Mouse (Mus musculus) lung, postnatal 0 days (tissue): ENCODE results near the gene Bicdl1.

Experiments used
- CTCF ChIP-seq: IDR thresholded peaks from 2 replicates; pipeline ENCODE4 v1.5.1; 2016; ENCODE audit warnings: antibody characterized with exemption, mild to moderate bottlenecking
- EP300 ChIP-seq: IDR thresholded peaks from 2 replicates; pipeline ENCODE4 v1.6.1; 2016; ENCODE audit warnings: antibody characterized with exemption, mild to moderate bottlenecking, control low read depth

DNA sequence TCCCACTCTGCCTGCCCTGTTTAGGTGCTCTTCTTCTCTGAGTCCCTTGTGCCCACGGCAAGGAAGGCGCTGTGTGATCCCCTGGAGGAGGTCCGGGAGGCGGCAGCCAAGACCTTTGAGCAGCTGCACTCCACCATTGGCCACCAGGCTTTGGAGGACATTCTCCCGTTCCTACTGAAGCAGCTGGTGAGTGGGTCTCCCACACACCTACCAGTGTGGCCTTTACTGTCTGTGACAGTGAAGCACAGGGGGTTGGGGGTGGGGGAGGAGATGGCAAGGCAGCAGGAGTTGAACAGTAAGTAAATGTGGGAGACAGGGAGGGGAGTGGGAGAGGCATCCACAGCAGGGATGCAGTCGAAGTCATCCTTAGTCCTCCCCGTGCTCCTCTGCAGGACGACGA, 118.1 kb downstream of the Bicdl1 start:
- no peak for TF ChIP-seq CTCF
- TF ChIP-seq EP300, result no peak
